In the genomic region with DNA sequence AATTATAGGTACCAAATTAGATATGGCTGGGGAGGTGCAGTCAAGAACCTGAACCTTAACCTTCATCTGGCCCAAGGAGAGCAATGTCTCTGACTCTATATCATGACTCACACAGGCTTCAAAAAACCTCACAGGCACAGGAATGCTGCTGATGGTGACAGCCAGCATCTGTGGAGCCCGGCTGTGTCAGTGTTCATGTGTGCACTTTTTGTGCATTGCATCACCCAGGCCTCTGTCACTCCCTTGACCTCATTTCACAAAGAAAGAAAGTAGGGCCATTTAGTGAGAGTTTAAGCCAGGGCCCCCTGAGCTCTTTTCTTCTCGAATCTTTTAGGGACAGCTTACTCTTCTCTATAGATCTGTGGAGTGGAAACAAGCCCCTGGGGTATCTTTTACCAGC, we compare ENCODE assay signal across 15 mouse cellular contexts. TPM values are rescaled to one million over a fixed set of nuclear protein-coding genes. Genes with fewer than 3 reads are reported as not detected.
"Had no signal": no experiment of that assay in that cellular context is flagged by ENCODE, and none has a peak within 500 bp of the region (broad histone marks: within the 10 kb centered on the region; RNA-seq: fewer than 3 reads in every experiment).

No protein-coding gene starts in this region.

- H3K9ac ChIP-seq: midbrain, embryonic 13.5 days; neural tube, embryonic 15.5 days; stomach, embryonic 15.5 days had no signal

- H3K36me3 ChIP-seq: limb, embryonic 10.5 days; midbrain, embryonic 13.5 days; neural tube, embryonic 15.5 days; stomach, embryonic 15.5 days had no signal

- ATAC-seq: intestine, postnatal 0 days; midbrain, embryonic 13.5 days had no signal

- H3K9me3 ChIP-seq: limb, embryonic 10.5 days; midbrain, embryonic 13.5 days; neural tube, embryonic 15.5 days; stomach, embryonic 15.5 days had no signal

- H3K27ac ChIP-seq: layer of hippocampus, adult 2 months; limb, embryonic 10.5 days; midbrain, embryonic 13.5 days; neural tube, embryonic 15.5 days; stomach, embryonic 15.5 days had no signal

- H3K4me3 ChIP-seq: layer of hippocampus, adult 2 months; limb, embryonic 10.5 days; midbrain, embryonic 13.5 days; myocyte; neural tube, embryonic 15.5 days; stomach, embryonic 15.5 days had no signal

- H3K4me1 ChIP-seq: neural tube, embryonic 15.5 days; stomach, embryonic 15.5 days had no signal

- DNase-seq: kidney, adult 9 months; kidney, postnatal 10 days; kidney, postnatal 4 days; right cerebral cortex, postnatal 14 days; thymus, postnatal 36 days had no signal

- H3K27me3 ChIP-seq: midbrain, embryonic 13.5 days; neural tube, embryonic 15.5 days; stomach, embryonic 15.5 days had no signal

- H3K4me2 ChIP-seq: liver, embryonic 11.5 days; midbrain, embryonic 13.5 days; neural tube, embryonic 15.5 days; stomach, embryonic 15.5 days had no signal

RNA-seq across cellular contexts. Expression of a gene that starts 9.4 kb away (rescaled TPM):
- polyA plus RNA-seq: lung, embryonic 16.5 days; myocyte; neural tube, embryonic 11.5 days had no signal
